Mouse (Mus musculus) lung, postnatal 10 days (tissue): ENCODE results near the gene Maneal.

ENCODE experiments used
- DNase-seq: peaks from one replicate; pipeline ENCODE4 v3.0.0; 2021

The Maneal gene

DNA sequence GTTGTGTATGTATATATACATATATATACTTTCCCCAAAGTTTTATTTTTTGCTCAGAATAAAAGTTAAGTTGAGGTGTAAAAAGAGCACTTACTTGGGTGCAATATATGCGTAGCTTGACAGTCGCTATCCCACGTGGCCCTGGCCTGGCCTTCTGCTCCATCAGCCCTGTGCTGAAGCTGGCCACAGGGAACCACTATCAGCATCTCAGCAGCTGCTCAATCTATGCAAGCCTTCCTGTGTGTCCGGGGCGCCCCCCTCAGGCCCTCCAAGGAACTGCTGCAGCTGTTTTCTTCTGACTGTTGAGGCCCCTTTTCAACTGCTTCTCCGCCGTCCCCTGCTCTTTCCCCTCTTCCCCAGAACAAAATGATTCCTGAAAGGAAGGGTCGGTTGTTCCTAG lies 14.4 kb downstream of the Maneal start:
- DNase-seq = peak; percentile 90

DNA sequence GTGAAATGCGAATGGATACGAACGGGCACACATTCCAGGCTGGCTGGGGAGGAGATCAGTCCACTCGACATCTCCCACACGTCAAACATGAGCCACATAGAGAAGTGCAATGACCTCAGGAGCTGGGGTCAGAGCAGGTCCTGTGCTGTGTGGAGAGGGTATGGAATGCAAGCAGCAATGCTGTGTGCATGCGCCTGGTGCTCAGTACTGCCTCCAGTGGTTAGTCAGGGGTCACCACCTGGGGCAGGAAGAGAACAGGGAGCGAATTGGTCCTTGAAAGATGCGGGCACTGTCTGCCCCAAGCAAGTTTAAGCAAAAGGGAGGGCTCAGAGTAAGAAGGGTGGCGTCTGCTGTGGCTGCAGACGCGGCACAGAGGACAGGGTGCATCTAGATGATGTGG lies 18.5 kb downstream of the Maneal start:
- DNase-seq = peak; percentile 51

DNA sequence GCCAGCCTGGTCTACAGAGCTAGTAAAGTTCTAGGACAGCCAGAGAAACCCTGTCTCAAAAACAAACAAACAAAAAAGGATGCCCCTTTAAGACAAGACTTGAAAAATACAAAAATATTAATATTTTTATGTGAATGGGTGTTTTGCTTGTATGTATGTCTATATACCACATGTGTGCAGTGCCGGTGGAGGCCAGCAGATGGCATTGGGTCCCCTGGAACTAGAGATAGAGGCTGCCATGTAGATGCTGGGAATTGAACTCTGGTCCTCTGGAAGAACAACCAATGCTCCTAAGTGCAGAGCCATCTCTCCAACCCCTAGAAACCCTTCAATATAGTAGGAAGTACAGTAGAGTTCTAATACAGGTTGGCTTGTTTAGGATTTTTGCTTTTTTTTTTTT lies 21.0 kb downstream of the Maneal start:
- DNase-seq = no peak

DNA sequence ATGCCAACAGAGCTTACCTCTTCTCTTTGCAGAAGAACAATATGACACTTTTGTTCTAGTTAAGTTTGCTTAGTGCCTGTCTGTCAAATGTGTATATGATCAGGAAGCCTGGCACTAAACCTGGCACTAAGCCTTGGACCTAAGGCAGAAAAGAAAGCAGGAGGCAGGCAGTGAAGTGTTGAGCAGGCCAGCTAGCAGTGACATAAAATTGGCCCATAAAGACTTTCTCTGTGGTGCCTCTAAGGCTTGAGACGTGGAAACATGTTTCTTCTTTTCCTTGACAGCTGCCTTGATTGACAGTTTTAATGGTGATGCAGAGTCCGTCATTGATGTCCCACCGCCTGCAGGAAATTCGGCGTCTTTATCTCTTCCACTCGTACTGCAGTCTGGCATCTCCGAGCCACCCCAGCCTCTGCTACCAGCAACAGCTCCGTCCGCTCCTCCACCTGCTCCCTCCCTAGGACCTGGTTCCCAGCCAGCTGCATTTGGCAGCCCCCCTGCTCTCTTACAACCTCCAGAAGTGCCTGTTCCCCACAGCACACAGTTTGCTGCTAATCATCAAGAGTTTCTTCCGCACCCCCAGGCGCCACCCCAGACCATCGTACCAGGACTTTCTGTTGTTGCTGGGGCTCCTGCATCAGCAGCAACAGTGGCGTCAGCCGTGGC lies 23.8 kb downstream of the Maneal start:
- DNase-seq = no peak

DNA sequence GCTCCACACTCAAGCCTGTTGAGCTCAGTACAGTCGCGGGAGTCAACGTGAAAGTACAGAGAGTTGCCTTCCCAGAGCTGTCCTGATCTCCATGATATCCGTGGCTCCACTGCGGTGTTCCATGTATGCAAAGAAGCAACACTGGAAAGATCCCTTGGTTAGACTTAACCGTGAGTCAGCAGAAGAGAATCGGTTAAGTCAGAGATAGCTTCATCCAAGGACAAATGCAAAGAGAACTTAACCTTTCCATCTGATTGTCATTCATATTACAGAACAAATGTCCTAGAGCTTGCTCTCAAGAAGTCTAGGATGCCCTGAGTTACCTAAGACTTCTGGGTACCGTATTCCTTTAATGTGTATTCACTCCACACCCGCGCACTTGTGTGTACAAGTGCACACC lies 29.2 kb downstream of the Maneal start:
- DNase-seq = no peak

DNA sequence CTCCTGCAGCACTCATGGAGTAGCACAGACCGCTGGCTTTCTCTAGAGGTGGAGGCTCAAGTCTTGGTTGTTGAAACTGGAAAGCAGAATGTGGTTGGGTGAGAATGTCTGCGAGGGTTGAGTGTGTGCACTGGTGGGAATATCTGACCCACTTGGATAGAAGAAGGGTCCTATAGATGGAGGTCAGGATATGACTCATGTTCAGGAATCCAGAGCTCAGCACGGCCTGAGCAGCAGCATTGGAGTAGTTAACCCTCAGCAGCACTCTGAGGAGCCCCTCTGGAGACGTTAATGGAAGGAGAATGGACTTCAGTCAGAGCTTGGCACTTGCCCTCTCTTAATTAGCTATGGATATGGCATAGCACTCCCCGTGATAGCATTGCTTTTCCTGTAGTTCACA lies 32.3 kb downstream of the Maneal start:
- no peak for DNase-seq

DNA sequence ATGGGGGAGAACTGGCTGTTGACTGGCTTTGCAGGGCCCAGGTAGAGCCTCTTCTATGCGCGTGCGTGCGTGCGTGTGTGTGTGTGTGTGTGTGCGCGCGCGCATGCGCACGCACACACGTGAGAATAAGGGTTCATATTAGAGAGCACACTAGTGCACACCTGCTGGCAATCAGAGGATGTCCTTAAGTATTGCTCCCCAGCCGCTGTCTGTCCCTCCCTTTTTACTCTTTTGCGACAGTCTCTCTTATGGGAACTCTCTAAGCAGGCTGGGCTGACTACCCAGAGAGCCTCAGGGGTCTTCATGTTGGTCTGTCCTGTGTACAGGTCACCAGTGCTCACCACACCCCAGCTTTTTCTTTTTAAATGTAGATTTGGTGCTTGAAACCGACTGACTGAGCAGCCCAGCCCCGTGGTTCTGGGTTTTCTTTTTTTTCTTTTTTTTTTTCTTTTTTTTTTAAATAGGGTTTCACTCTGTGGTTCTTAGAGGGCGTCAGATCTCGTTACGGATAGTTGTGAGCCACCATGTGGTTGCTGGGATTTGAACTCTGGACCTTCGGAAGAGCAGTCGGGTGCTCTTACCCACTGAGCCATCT lies 36.5 kb downstream of the Maneal start:
- no peak for DNase-seq

DNA sequence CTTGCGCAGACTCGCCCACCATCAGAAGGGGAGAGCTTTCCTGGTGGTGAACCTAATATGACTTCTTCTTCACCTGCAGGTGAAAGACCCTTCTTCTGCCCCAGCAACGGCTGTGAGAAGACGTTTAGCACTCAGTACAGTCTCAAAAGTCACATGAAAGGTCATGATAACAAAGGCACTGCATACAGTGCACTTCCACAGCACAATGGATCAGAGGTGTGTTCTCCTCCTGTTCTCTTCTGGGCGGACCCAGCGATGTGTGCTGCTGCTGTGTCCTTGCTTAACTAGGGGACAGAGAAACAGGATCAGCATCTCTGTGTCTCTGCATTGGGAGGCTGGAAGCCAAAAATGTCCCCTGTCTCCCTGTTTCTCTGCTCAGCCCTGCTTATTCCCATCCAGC lies 37.0 kb downstream of the Maneal start:
- DNase-seq = no peak

DNA sequence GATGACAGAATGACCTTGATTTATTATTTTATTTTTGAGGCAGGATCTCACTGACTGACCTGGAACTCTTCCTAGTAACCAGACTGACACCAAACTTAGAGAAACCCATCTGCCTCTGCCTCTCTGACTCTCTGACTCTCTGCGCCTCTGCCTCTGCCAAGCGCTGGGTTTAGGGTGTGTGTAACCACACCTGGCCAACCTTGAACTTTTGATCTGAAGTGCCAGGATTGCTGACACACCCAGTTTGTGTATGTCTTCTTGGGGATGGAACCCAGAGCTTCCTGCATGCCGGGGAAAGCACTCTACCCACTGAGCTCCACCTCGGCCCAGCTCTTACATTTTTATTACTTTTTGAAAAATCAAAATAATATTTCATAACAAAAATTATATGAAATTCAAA lies 43.1 kb downstream of the Maneal start:
- no peak for DNase-seq

DNA sequence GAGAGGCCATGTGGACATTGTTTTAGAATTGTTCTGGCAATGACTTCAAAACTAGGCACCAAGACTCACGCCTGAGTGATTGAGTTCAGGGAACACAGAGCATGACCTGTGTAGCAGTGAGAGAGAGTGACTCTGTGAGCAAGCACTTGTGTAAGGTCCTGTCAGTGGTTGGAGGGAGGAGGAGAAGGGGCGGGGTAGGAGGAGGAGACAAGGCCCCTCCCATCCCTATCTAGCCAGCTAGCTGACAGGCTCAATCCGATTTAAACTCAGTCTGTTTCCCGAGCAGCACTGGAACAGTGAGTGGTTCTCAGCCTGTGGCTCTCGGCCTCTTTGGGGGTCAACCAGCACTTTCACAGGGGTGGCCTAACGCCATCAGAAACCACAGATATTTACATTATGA lies 44.2 kb downstream of the Maneal start:
- DNase-seq = peak; percentile 78

DNA sequence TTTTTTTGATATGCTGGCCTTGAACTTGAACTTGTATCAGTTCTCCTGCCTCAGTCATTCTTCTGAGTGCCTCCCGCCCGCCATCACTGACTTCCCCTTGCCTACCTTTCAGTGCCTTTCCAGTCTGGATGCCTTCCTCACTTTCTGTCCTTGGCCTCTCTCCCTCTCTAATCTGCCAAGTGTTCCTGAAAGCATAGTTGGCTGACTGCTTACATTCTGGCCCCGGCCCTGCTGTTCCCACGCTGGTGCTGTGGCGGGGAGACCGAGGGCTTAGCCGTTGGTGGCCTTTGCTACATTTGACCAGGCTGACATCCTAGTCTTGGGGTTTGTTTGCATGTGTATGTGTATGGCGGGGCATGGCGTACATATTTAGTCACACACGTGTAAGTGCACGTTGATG lies 46.1 kb downstream of the Maneal start:
- no peak for DNase-seq

DNA sequence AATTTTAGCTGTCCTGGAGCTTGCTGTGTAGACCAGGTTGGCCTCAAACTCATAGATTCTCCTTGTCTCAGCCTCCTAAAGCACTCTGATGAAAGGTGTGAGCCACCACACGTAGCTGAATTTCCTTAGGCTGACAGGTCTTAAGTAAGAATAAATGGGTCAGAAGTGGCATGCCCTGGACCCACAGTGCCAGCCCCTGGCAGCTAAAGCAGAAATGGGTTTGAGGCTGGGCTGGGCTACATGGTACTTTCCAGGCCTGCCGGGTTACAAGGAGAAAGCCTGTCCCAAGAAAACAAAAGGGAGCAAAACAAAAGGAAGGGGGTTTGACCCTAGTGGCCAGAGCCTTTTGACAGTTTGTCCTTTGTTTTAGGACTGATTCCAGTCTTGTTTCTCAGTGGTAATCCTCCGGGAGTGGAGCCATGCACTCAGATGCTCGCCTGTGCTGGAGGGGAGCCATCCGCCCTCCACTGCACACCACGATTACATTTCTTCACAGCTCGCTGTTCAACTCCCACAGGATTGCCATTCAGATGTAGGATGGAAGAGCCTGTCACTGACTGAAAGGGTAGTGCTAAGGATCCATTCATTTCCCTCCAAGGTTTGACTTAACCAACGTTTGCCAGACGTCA lies 50.5 kb downstream of the Maneal start:
- DNase-seq = no peak

DNA sequence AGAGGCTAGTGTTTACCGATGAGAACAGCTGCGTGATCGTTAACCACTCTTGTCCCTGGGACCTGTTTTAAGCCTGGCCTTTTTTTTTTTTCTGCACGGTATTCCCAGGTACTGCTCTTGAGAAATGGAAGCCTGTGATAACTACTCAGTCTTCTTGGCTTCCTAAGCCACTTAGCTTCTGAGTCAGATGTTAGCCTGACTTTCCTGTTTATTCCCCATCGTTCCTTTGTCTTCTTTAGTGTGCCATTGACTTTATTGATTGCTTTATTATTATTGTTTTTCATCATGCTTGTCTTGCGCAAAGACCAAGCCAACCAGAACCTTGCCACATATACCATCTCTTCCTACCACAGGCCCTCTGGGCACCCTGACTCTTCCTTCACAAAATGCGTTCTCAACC lies 51.9 kb downstream of the Maneal start:
- no peak for DNase-seq

DNA sequence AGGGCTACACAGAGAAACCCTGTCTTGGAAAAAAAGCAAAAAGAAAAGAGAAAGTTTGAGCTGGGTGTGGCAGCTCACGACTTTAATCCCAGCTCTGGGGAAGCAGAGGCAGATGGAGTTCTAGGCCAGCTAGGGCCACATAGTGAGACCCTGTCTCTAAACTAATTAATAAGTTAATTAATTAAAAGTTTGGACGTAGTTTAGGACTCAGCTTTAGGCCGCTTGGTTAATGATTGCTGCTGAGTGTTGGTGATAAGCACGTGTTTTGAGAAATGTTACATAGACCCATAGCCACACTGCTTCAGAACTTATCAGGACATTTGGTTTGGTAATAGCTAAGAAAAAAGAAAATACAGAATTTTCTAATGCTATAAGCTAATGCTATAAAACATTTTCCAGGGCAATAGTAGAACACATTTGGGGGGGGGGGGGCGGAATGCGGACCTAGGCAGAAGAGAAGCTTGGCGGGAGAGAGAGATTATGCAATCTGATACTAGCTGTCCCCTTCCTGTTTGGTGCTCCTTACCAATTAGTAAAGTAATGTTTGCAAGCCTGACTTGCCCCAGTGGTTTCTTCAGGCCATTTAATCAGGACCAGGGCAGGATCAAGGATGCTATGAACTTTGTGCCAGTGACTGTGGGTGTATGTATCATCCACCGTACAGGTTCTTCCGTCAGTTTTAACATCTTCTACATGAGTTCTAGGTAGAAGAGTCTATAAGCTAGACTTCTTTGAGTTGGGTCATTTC lies 52.7 kb downstream of the Maneal start:
- DNase-seq = no peak

DNA sequence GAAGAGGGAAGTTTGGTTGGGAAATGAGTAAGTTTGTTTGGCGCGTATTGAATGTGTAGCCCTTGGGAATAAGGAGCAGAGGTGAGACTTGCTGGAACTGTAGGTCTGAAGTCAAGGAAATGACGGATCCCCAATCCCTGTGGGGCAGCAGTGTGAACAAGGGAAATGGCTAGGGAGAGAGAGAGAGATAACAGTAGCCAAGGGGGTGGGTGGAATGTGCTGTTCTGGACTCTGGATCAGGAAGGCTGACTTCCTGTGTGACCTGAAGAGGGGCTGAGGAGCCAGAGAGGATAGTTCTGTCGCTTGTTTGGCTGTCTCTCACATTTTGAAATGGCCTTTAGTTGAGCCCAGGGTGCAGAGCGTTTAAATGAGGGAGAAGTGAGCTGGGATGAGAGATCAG lies 53.5 kb downstream of the Maneal start:
- DNase-seq = no peak
